Mouse (Mus musculus) spleen, postnatal 4 days (tissue): ENCODE measurements around the gene Tsc1.

Source experiments
- DNase-seq, 2 experiments: peaks; one replicate each; pipeline ENCODE4 v3.0.0; 2022; ENCODE audit warnings: low spot score in 2 of 2

Tsc1 gene

DNA sequence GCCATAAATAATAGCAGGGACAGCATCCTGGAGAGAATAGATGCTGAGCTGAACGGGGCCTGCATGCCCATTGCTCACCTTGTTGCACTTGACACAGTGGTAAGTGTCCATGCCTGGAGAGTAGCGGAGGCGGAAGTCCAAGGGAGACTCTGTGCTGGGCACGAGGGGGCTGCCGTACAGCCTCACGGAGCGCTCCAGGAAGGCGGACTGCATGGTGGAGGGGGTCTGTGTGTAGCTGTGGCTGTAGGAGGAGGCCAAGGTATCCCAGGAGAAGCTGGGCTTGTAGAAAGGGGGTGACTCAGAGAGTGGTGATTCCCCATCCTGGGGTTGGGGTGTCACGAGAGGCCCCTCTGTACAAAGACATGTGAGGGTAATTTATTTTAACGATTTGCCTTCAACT lies 27.4 kb upstream of the Tsc1 start:
- DNase-seq, result peak in 1 of 2 experiments; percentile 62

DNA sequence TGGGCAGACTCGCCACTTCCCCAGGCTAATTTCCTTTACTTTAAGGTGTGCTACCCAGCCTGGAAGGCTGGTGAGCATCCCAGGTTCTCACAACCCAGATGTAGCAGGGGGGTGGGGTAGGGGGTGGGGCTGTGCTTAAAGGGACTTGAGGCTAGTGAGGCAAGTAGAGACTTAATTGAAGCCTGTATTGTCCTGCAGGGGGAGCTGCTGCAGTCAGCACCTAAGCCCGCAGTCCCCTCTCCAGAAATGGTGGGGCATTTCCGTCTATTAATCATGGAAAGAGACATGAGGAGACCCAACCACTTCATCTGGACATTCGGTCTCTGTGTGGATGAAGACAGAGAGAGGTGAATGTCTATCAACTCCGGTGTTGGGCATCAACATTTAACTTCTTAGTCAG lies 24.7 kb upstream of the Tsc1 start:
- peak in 1 of 2 experiments; percentile 75 for DNase-seq

- DNase-seq, result peak; percentile 81 to 84
These were observed 24.2 kb upstream of the Tsc1 start for GRCm38 (mm10) chr2:28616874-28617273.

DNA sequence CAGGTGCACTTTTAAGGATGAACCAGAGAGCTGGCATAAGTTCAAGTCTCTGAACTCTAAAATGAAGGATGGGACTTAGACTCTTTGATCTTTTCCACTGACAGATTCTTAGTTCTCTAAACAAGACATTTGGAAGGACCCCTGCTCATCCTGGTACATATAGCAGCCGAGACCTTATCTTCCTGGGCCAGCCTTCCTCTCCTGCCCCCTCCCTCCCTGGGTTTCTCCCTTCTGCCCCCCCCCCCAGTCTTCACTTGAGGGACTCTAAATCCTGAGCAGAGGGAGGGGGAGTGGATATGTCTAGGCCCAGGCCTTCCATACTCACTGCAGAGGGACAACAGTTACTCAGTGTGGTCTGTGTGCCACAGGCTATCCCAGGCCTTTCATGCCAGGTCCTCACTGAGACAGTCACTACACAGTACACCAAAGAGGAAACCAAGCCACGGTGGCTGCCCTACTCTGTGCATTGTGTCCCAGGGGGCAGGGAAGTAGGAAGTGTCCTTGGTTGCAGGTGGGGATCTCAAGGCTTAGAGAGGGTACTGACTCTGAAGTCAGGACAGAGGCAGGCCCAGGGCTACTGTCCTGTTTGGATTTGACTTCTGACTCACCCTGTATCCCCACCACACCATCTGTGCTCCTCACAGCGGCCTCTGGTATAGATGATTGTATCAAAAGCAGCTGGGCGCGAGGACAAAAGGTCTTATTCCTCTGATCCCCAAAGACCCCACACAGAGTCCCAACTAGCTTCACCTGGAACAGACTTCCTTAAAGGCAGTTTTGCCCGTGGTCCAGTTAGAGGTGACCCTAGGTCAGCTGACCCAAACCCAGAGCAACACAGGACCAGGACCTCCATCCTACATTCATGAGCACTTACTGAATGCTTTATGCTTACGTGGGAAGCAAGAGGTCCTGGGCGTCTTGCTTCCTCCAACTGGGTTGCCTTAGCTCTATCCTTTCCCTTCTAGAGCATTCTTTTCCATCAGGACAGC lies 23.2 kb upstream of the Tsc1 start:
- DNase-seq, result peak in 1 of 2 experiments; percentile 70

- DNase-seq, result no peak
These were observed 22.2 kb upstream of the Tsc1 start for GRCm38 (mm10) chr2:28618777-28619336.

GRCm38 (mm10) chr2:28619369-28619768 lies 21.7 kb upstream of the Tsc1 start:
- DNase-seq, result no peak

DNA sequence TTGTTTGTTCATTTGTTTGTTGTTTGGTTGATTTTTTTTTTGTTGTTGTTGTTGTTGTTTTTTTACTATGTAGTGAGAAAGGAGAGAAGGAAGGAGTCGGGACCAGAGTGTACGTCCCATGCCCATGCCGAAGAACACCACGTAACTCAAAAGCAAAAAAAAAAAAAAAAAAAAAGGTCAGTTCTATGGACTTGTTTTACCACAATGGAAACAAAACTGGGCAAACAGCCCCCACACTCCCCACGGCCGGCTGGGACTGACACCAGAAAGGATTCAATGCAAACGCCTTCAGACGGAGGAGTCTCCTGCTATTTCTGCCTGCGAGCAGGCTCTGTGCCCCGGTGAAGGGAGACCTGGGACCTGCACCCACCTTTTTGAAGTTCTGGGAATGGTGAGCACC lies 20.5 kb upstream of the Tsc1 start:
- peak; percentile 28 to 69 for DNase-seq

- DNase-seq, result peak; percentile 18 to 65
These were observed 19.9 kb upstream of the Tsc1 start for GRCm38 (mm10) chr2:28621111-28621510.

DNA sequence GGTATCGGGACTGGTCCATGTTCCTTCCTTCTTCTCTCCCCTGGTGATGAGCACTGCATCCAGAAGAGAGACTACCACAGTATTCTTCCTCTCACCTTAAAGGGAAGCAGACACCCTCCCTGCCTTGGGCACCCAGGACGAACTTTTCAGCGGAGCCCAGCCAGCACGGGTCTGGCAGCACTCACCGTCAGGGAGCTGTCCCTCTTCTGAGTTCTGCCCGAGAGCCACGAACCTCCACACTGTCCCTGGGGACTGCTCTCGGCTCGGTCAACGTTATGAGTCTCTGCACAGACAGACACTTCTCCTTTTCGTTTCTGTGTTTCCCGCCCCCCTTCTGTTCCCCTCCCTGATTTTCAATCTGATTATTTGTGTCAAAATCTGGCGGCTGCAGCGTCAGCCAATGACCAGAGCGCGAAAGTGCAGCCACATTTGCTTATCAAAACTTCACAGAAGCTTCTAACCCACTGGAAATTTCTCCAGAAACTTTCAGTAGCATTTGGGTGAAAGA lies 19.3 kb upstream of the Tsc1 start, which contains the start of gene Gfi1b:
Gene Gfi1b, minus strand, starts transcription at position 319 of the 508 bp plus-strand sequence.
- DNase-seq, result peak; percentile 73 to 83

- peak; percentile 71 to 86 for DNase-seq
These were observed 18.4 kb upstream of the Tsc1 start for GRCm38 (mm10) chr2:28622521-28623124.

- DNase-seq, result peak; percentile 23 to 72
These were observed 16.2 kb upstream of the Tsc1 start for GRCm38 (mm10) chr2:28624870-28625269.

GRCm38 (mm10) chr2:28626038-28626437 lies 15.0 kb upstream of the Tsc1 start:
- no peak for DNase-seq

DNA sequence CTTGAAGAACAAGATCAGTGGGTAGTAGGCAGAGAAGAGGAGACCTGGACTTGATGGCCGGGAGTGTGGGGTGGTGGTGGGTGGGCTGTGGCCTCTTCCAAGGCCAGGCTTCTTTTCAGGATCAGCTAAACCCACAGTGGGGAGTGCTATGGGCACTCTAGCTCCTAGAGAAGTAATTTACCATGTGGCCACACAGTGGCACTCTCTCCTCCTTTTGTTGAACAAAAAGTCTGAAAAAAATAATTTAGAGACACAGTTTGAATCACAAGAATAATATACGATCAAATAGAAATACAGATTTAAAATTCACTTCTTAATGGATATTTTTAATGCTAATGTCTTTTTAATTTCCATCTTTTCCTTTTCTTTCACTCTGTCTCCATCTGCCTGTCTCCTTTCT lies 13.0 kb upstream of the Tsc1 start:
- DNase-seq, result no peak

- DNase-seq, result no peak
These were observed 11.1 kb upstream of the Tsc1 start for GRCm38 (mm10) chr2:28629911-28630381.

DNA sequence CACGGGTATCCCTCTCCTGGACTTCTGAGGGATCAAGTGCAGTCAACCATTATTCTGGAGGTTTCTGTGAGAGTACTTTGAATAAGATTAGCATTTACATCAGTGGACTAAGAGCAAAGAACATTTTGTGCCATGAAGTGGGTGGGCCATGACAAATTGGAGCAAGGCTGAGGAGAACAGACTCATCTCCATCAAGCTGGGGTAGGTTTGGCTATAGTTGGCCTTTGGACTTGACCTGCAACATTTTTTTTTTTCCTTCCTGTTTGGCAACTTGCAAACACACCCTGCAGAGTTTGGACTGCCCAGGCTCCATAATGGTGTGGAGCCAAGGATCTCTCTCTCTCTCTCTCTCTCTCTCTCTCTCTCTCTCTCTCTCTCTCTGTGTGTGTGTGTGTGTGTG lies 8.4 kb upstream of the Tsc1 start:
- no peak for DNase-seq

GRCm38 (mm10) chr2:28633136-28633535 lies 7.9 kb upstream of the Tsc1 start:
- DNase-seq, result no peak

GRCm38 (mm10) chr2:28635199-28635598 lies 5.8 kb upstream of the Tsc1 start:
- DNase-seq, result no peak

DNA sequence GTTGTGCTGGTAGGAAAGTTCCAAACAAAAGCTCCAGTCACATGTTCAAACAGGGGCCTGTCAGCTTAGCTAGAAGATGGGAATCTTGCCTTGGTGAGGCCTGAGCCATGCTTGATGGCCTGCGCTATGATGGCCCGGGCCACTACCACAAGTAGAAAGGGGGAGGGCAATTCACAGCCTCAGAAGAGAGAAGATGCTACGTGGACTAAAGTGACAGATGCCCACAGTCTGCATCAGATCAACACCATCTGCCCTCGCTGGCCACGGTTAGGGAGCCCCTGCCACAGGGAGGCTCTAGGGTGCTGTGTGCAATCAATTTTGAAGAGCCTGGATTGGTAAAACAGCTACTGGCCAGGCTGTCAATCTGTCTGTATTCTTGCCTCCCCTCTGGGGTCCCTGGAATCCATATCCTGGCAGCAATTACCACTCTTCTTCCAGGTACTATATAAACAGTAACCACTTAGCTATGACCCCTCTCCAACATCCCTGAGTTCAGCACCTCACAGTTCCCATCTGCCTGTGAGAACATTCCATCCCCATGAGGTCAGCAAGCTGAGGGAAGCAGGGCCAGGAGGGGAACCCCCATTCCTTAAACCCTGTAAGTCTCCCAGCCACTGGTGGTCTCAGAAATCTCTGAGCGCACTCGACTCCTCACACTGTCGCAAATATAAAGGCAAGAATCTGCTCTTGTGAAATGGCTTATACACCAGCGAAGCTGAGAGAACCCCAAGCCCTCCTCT lies 3.8 kb upstream of the Tsc1 start:
- DNase-seq, result no peak

- DNase-seq, result no peak
These were observed 2.7 kb upstream of the Tsc1 start for GRCm38 (mm10) chr2:28638352-28638751.

GRCm38 (mm10) chr2:28638886-28639285 lies 2.1 kb upstream of the Tsc1 start:
- DNase-seq, result peak in 1 of 2 experiments; percentile 21

DNA sequence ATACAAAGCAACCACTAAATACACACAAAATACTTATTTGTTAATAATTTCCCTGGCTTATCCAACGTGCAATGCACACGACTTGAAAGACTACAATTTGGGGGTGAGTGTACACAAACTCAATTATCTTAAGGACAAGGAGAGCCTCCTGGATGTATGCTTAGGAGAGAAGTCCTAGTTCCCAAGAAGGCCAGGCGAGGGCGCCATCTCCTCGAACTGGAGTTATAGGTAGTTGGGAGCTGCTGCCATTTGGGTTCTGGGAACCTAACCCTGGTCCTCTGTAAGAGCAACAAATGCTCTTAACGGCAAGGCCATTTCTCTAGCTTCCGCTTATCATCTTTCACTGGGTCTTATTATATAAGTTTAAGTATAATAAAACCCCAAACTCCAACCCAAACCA lies 1.2 kb upstream of the Tsc1 start:
- DNase-seq, result peak; percentile 54 to 79
